Mouse (Mus musculus) embryonic facial prominence, embryonic 10.5 days (tissue): Measurements from ENCODE around the gene Iglon5. TPM values are rescaled to one million over a fixed set of nuclear protein-coding genes. Genes with fewer than 3 reads are reported as not detected.

Experiments used
- DNase-seq: peaks from one replicate; pipeline ENCODE4 v3.0.0-alpha.2; 2017; ENCODE audit warnings: low spot score
- H3K27ac ChIP-seq: fragments of 300-500 bp; sonication (generic); replicated peaks from 2 replicates; pipeline ENCODE4 v1.5.1; 2016; ENCODE audit warnings: mild to moderate bottlenecking
- H3K27me3 ChIP-seq: fragments of 300-500 bp; sonication (generic); replicated peaks from 2 replicates; pipeline ENCODE4 v1.6.1; 2016; ENCODE audit warnings: low read depth, mild to moderate bottlenecking; ENCODE audit not compliant: poor library complexity, severe bottlenecking
- H3K36me3 ChIP-seq: fragments of 300-500 bp; sonication (generic); replicated peaks from 2 replicates; pipeline ENCODE4 v1.6.1; 2016; ENCODE audit warnings: mild to moderate bottlenecking, moderate library complexity
- H3K4me1 ChIP-seq: fragments of 300-500 bp; sonication (generic); 2 replicates; pipeline ENCODE4 v1.6.1; 2016
- H3K4me3 ChIP-seq: fragments of 300-500 bp; sonication (generic); 2 replicates; pipeline ENCODE4 v1.5.1; 2016; ENCODE audit warnings: mild to moderate bottlenecking, moderate library complexity
- H3K9me3 ChIP-seq: fragments of 300-500 bp; sonication (generic); 2 replicates; pipeline ENCODE4 v1.6.1; 2016; ENCODE audit warnings: mild to moderate bottlenecking
- WGBS: fragments of 180-500 bp; shearing (Covaris S2); methylation state at CpG from one replicate; pipeline ENCODE4 v1.1.7; 2016; 5-methylcytosine and 5-hydroxymethylcytosine counted together
- polyA plus RNA-seq: library from polyadenylated mRNA; unstranded; fragments of >200 nt; fragmentation: Nextera tagmentation; extraction: Ambion mirVana; gene quantifications from 2 replicates; pipeline ENCODE4 v1.2.1, GENCODE M21; 2016

Iglon5 gene
- polyA plus RNA-seq: 0.70 and 0.71 TPM in 2 replicates

GRCm38 (mm10) chr7:43489631-43490125 lies at the start of gene Iglon5:
Gene Iglon5, minus strand, starts transcription at chr7:43490075.
- peak within 1 kb of the TSS; percentile 89 for H3K27ac ChIP-seq
- 2% methylated on average over 29 of the region's 41 CpGs for WGBS

DNA sequence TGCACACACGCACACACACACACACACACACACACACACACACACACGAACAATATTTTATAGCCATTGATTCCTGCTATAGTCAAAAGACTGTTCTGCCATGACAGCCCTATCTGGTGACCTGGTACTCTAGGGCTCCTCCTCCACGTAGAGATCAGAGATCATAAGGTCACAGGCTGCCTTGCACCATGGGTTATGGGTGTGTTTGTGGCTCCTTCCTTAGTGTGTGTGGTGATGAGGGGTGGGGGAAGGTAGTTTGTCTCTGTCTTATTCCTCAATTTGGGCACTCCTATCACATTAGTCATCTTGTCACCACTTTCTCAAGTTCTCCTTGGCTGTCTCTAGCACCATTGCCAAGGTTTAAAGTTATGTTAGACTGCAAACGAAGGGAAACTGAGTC lies 48.6 kb upstream of the Iglon5 start:
- H3K4me1 ChIP-seq: no peaks in the 10 kb centered on the region
- H3K9me3 ChIP-seq: no peaks in the 10 kb centered on the region
- H3K27me3 ChIP-seq: no peaks in the 10 kb centered on the region
- no peak for DNase-seq
- 77% methylated on average over 4 of the region's 4 CpGs for WGBS
- no peak overlapping the region for H3K27ac ChIP-seq
- no peaks in the 10 kb centered on the region for H3K36me3 ChIP-seq
- no peak overlapping the region for H3K4me3 ChIP-seq

More at GRCm38 (mm10) chr7:43489631-43490125, at the start of gene Iglon5:
- DNase-seq: no peak
- H3K36me3 ChIP-seq: no peaks in the 10 kb centered on the region
- H3K4me1 ChIP-seq: peaks cover 20% of the 10 kb centered on the region
- peaks cover 42% of the 10 kb centered on the region for H3K27me3 ChIP-seq
- peak within 1 kb of the TSS; percentile 75 for H3K4me3 ChIP-seq
- no peaks in the 10 kb centered on the region for H3K9me3 ChIP-seq

DNA sequence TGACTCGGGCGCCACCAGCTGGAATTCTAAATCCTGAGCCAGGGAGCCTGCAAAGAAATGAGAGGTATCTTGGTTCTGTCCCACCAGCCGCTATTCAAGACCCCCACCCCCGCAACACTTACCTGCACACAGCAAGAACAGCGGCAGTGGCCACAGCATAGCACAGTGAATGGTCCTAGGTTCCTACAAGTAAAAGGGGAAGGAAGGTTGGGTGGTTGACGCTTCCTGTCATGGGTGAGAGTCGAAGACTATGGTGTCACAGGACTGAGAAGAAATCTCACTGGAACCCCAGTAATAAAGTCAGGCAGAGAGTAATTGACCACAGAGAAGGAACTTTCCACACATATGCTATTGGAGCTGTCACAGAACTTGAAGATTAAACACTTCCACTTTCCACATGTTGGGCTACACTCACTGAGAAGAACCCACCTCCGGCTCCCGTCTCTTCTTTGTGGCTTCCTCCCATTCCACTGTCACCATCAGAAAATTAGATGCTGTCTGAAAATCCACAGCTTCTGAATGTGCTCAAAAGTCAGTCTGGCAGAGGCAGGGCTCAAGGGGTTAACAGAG lies 43.1 kb upstream of the Iglon5 start:
- WGBS: 82% methylated on average over 9 of the region's 9 CpGs
- Histone ChIP-seq H3K27ac (no peak overlapping the region), H3K36me3 (no peaks in the 10 kb centered on the region), H3K4me1 (no peaks in the 10 kb centered on the region), H3K27me3 (no peaks in the 10 kb centered on the region), H3K4me3 (no peak overlapping the region), H3K9me3 (no peaks in the 10 kb centered on the region)
- no peak for DNase-seq

- no peaks in the 10 kb centered on the region for H3K9me3 ChIP-seq
- no peaks in the 10 kb centered on the region for H3K4me1 ChIP-seq
- no peak overlapping the region for H3K4me3 ChIP-seq
- no peak overlapping the region for H3K27ac ChIP-seq
- 79% methylated on average over 8 of the region's 8 CpGs for WGBS
- no peaks in the 10 kb centered on the region for H3K27me3 ChIP-seq
- DNase-seq: no peak
- H3K36me3 ChIP-seq: no peaks in the 10 kb centered on the region
Observed at GRCm38 (mm10) chr7:43530216-43530785, 40.4 kb upstream of the Iglon5 start.

DNA sequence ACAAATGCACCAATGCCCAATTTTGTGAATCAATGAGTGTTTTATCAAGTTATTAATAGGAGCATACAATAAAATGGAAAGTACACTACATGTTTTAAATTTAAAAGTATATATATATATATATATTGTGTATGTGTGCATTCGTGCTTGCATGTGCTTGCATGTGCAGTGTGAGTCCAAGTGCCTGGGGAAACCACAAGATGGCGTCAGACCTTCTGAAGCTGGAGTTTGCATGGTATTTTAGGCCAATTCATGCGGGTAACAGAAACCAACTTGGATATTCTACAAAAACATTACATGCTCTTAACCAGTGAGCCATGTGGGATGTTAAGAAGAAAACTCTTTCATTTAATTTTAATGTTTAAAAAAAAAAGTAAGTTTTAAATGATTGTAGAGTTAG lies 35.4 kb upstream of the Iglon5 start:
- H3K4me1 ChIP-seq: no peaks in the 10 kb centered on the region
- H3K4me3 ChIP-seq: no peak overlapping the region
- H3K27me3 ChIP-seq: no peaks in the 10 kb centered on the region
- H3K27ac ChIP-seq: no peak overlapping the region
- H3K9me3 ChIP-seq: no peaks in the 10 kb centered on the region
- DNase-seq: no peak
- WGBS: 51% methylated on average over 3 of the region's 3 CpGs
- no peaks in the 10 kb centered on the region for H3K36me3 ChIP-seq

GRCm38 (mm10) chr7:43522776-43523175 lies 32.9 kb upstream of the Iglon5 start:
- no peaks in the 10 kb centered on the region for H3K36me3 ChIP-seq
- no peaks in the 10 kb centered on the region for H3K4me1 ChIP-seq
- no peak overlapping the region for H3K4me3 ChIP-seq
- WGBS: 81% methylated on average over 2 of the region's 2 CpGs
- no peaks in the 10 kb centered on the region for H3K9me3 ChIP-seq
- DNase-seq: no peak
- H3K27ac ChIP-seq: no peak overlapping the region
- H3K27me3 ChIP-seq: no peaks in the 10 kb centered on the region

DNA sequence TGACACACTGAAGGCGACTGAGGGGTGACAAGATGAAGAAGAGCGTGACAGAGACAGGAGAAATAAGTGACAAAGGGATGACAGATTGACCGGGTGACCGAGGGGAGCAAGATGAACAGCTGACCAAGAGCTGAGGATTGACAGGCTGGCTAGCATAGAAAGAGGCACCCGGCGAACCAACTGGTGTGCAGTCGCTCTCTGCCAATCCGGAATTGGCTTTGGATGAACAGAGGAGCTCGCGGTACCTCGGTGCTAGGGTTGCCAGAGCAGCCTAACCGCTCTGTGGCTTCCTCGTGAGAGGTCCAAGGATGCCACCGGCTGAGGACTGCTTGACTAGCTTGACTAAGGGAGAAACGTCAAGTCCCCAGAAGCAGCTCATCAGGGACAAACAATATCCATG lies 28.5 kb upstream of the Iglon5 start:
- H3K4me1 ChIP-seq: no peaks in the 10 kb centered on the region
- 87% methylated on average over 15 of the region's 15 CpGs for WGBS
- no peak overlapping the region for H3K27ac ChIP-seq
- H3K9me3 ChIP-seq: no peaks in the 10 kb centered on the region
- DNase-seq: no peak
- H3K36me3 ChIP-seq: no peaks in the 10 kb centered on the region
- H3K27me3 ChIP-seq: no peaks in the 10 kb centered on the region
- H3K4me3 ChIP-seq: no peak overlapping the region

DNA sequence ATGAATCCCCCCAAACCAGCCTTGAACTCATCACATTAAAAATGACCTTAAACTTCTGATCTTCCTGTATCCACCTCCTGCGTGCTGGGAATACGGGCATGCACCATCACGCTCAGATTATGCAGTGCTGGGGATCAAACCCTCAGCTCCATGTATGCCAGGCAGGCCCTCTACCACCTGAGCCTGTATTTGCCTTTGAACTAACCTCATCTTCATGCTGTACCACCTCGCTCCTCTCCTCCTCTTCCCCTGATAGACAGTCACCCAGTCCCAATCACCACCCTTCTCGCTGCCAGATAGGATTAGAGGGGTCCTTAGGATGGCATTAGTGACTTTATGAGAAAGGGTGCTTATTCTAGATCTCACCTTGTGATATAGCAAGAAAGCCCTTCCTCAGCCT lies 25.2 kb upstream of the Iglon5 start:
- Histone ChIP-seq H3K27ac (no peak overlapping the region), H3K36me3 (no peaks in the 10 kb centered on the region), H3K4me1 (no peaks in the 10 kb centered on the region), H3K4me3 (no peak overlapping the region), H3K27me3 (no peaks in the 10 kb centered on the region), H3K9me3 (no peaks in the 10 kb centered on the region)
- DNase-seq: no peak
- 82% methylated on average over 5 of the region's 5 CpGs for WGBS

DNA sequence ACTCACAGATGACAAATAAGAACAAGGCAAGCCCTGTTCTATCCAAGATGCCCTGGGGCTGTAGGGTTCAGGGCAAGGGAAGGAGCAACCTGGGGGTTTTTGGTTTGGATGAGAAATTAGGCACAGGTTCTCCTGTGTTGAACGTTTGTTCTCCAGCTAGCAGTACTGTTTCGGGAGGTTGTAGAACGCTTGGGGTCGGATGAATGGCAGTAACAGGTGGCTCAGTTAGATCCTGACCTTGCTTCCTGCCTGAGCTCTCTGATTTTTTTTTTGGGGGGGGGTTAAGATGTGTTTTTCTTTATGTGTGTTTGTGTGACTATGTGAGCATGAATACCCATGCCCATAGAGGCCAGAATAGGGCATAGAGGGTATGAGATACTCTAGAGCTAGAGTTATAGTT lies 22.6 kb upstream of the Iglon5 start:
- 75% methylated on average over 4 of the region's 4 CpGs for WGBS
- Histone ChIP-seq H3K27ac (no peak overlapping the region), H3K4me3 (no peak overlapping the region), H3K36me3 (no peaks in the 10 kb centered on the region), H3K9me3 (no peaks in the 10 kb centered on the region), H3K27me3 (no peaks in the 10 kb centered on the region), H3K4me1 (no peaks in the 10 kb centered on the region)
- DNase-seq: no peak

DNA sequence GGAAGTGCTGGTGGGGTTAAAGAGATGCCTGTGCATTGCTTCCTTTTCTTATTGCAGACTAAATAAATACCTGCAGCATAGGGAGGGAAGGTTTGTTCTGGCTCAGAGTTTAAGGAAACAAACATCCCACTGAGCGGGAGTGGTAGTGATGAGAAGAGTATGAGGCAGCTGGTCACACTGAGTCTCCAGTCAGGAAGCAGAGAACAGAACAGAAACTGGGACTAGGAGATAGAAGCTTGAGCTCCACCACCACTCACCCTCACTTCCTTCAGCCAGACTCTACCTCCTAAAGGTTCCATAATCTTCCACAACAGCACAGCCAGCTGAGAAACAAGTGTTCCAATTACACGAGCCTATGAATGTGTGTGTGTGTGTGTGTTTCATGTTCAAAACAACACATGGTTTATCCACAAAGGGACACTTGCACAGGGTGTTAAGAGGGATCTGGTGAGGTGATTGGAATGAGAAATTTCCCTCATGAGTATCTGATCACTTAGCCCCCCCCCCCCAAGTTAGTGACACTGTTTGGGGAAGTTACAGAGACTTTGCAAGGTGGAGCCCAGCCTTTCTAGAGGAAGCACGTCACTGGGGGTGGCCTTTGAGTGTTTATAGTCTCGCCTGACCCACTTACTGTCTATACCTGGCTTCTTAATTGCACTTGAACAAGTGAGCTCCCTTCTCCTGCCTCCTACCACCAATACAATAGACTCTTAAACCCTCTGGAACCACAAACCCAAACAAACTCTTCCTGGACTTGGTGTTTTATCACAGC lies 22.0 kb upstream of the Iglon5 start:
- Histone ChIP-seq H3K4me3 (no peak overlapping the region), H3K9me3 (no peaks in the 10 kb centered on the region), H3K27ac (no peak overlapping the region), H3K36me3 (no peaks in the 10 kb centered on the region), H3K4me1 (no peaks in the 10 kb centered on the region), H3K27me3 (no peaks in the 10 kb centered on the region)
- no peak for DNase-seq
- WGBS: 64% methylated on average over 4 of the region's 4 CpGs

DNA sequence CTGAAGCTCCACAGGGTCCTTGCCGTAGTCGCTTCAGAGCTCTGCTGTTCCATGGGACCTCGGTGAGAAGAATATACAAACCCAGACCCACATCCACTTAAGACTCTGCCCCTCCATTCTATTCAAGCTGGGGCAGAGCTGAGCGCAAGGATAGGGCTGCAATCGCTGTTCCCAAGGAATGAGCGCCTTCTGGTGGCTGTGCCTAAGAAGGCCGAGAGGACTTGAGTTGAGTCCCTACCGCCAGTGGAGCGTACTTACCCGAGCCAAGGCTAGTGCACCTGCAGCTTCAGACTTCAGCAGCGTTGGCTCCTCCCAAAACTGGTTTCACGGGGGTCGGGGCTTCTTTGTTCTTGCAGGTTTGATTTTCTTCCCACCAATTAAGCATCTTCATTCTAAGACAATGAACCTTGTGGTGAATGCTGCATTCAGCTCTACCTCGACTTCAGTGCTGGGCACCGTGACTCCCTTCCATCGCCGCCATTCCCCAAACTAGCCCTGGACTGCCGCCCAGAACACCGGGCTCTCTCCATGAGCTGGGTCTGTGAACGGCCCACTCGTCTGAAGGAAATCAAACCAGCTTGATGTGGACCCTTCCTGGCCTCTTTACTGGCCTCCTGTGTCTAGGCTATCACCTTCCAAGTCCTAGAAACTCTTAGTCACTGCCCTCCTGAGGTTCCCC lies 5.6 kb upstream of the Iglon5 start:
- Histone ChIP-seq H3K4me3 (no peak overlapping the region), H3K27me3 (peaks cover 30% of the 10 kb centered on the region), H3K9me3 (peaks cover 10% of the 10 kb centered on the region; the same call in 1 of the 2 replicates), H3K4me1 (peaks cover 1% of the 10 kb centered on the region; the same call in 1 of the 2 replicates), H3K36me3 (no peaks in the 10 kb centered on the region), H3K27ac (no peak overlapping the region)
- WGBS: 14% methylated on average over 21 of the region's 21 CpGs
- peak; percentile 49 for DNase-seq

- Histone ChIP-seq H3K36me3 (no peaks in the 10 kb centered on the region), H3K27me3 (peaks cover 53% of the 10 kb centered on the region), H3K9me3 (no peaks in the 10 kb centered on the region), H3K4me1 (peaks cover 20% of the 10 kb centered on the region), H3K27ac (no peak overlapping the region; the same call in 1 of the 2 replicates), H3K4me3 (peak overlapping the region; percentile 75; the same call in 1 of the 2 replicates)
- no peak for DNase-seq
- WGBS: 68% methylated on average over 9 of the region's 9 CpGs
Observed at GRCm38 (mm10) chr7:43490861-43491260, 986 bp upstream of the Iglon5 start.
